Comparison of ENCODE assay signal across 8 mouse cellular contexts in the genomic region with DNA sequence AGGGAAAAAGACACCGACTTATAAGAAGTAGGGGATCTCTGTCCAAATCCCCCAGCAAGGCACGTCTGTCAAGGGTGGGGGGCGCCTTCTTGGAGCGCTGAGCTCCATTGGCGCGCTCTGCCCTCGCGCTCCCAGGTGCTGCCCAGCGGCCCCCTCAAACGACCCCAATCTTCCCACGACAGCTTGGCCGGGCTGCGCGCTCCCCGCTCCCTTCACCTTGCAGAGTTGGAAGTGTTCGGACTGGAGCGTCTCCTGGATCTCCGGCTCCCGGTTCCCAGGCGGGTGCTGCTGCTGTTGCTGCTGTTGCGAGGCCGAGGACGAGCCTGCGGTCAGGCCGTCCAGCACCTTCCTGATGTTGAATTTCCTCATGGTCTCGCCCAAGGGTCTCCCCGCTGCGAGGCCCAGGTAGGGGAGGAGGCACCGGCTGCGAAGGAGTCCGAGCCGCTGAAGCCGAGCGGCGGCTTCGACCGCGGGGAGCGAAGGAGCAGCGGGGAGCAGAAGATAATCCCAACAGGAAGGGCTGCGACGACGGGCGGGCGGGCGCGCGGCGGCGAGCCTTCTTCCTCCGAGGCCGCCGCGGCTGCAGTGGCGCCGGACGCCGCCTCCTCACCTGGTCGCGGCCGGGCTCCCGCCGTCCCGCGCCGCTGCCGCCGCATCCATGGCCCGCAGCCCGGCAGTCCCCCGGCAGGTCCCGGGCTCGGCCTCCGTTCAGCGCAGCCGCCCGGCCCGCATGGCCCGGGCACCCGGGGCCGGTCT. TPM values are rescaled to one million over a fixed set of nuclear protein-coding genes. Genes with fewer than 3 reads are reported as not detected.
DNase-seq lines count a peak whose midpoint lies in the region; ATAC-seq and TF ChIP-seq lines count a peak whose summit lies in the region.

No protein-coding gene starts in this region.

- peak; percentile 77 for DNase-seq in 3134 (ENCODE audit: extremely low read depth, insufficient read length, low spot score)
- DNase-seq in MN1 (ENCODE audit: low spot score), result peak; percentile 71
- peak; percentile 25 to 48 for DNase-seq in cerebellum, postnatal 4 days (ENCODE audit: low spot score in 2 of 2)
- peak; percentile 17 to 46 for DNase-seq in gastrocnemius, postnatal 36 days
- peak; percentile 62 for DNase-seq in liver
- peak; percentile 55 for DNase-seq in stomach, postnatal 0 days (ENCODE audit: low spot score)

- intact Hi-C loops in gastrocnemius, postnatal 36 days (cut with DNase I), result loop anchor here (5.0 kb wide), 1 partner anchor 422 kb away; no protein-coding TSS in a partner anchor

- peak overlapping the region; percentile 96 for H3K27ac ChIP-seq in intestine, embryonic 16.5 days (ENCODE audit: low read length)
- H3K27ac ChIP-seq in midbrain, embryonic 16.5 days (ENCODE audit: low read length), result peak overlapping the region; percentile 99
- H3K27ac ChIP-seq in stomach, postnatal 0 days (replicated peaks), result peak overlapping the region; percentile 96

- H3K9me3 ChIP-seq in intestine, embryonic 16.5 days (ENCODE audit: control insufficient read depth, low read length), result no peaks in the 10 kb centered on the region
- no peaks in the 10 kb centered on the region for H3K9me3 ChIP-seq in midbrain, embryonic 16.5 days (replicated peaks; ENCODE audit: control insufficient read depth, low read length, poor library complexity, severe bottlenecking)
- no peaks in the 10 kb centered on the region for H3K9me3 ChIP-seq in stomach, postnatal 0 days (ENCODE audit: control insufficient read depth, low read length)

- peaks cover 5% of the 10 kb centered on the region for H3K4me1 ChIP-seq in intestine, embryonic 16.5 days (ENCODE audit: control insufficient read depth, insufficient read depth, low read length)
- peaks cover 18% of the 10 kb centered on the region for H3K4me1 ChIP-seq in midbrain, embryonic 16.5 days (ENCODE audit: control insufficient read depth, insufficient read depth, low read length)
- 0 out of 2 replicates have a peak, but pooled peaks cover 2% of the 10 kb centered on the region for H3K4me1 ChIP-seq in stomach, postnatal 0 days (replicated peaks; ENCODE audit: control insufficient read depth, insufficient read depth)

- H3K36me3 ChIP-seq in intestine, embryonic 16.5 days (ENCODE audit: control insufficient read depth, insufficient read depth, low read length), result no peaks in the 10 kb centered on the region
- H3K36me3 ChIP-seq in midbrain, embryonic 16.5 days (ENCODE audit: control insufficient read depth, insufficient read depth, low read length), result no peaks in the 10 kb centered on the region
- no peaks in the 10 kb centered on the region for H3K36me3 ChIP-seq in stomach, postnatal 0 days (ENCODE audit: control insufficient read depth, insufficient read depth, low read length)

- no peak for TF ChIP-seq EP300 in stomach, postnatal 0 days (optimal IDR thresholded peaks at IDR 0.05)

- peak overlapping the region; percentile 85 for H3K4me3 ChIP-seq in intestine, embryonic 16.5 days (ENCODE audit: low read length)
- peak overlapping the region; percentile 75 for H3K4me3 ChIP-seq in midbrain, embryonic 16.5 days (ENCODE audit: low read depth, low read length)
- peak overlapping the region; percentile 84 for H3K4me3 ChIP-seq in stomach, postnatal 0 days (ENCODE audit: low read depth, low read length)

- peak; percentile 55 for ATAC-seq in intestine, embryonic 16.5 days
- peak; percentile 65 for ATAC-seq in midbrain, embryonic 16.5 days
- peak; percentile 53 for ATAC-seq in stomach, postnatal 0 days (ENCODE audit: low FRiP score, low TSS enrichment)

- H3K4me2 ChIP-seq in intestine, embryonic 16.5 days (ENCODE audit: low read depth, low read length), result peak overlapping the region; percentile 81
- H3K4me2 ChIP-seq in midbrain, embryonic 16.5 days (ENCODE audit: low read length), result peak overlapping the region; percentile 92
- peak overlapping the region; percentile 95 for H3K4me2 ChIP-seq in stomach, postnatal 0 days (replicated peaks; ENCODE audit: low read depth)

- no peak for TF ChIP-seq CTCF in stomach, postnatal 0 days (IDR thresholded peaks at IDR 0.05; ENCODE audit: low read depth)

- peak overlapping the region; percentile 96 for H3K9ac ChIP-seq in intestine, embryonic 16.5 days (ENCODE audit: low read depth, low read length)
- peak overlapping the region; percentile 98 for H3K9ac ChIP-seq in midbrain, embryonic 16.5 days (ENCODE audit: low read depth, low read length)
- peak overlapping the region; percentile 89 for H3K9ac ChIP-seq in stomach, postnatal 0 days (ENCODE audit: low read length)

- 0% methylated on average over 47 of the region's 81 CpGs for WGBS in intestine, embryonic 16.5 days
- WGBS in midbrain, embryonic 16.5 days, result 0% methylated on average over 49 of the region's 81 CpGs
- WGBS in stomach, postnatal 0 days, result under 1% methylated on average over 57 of the region's 81 CpGs

- H3K27me3 ChIP-seq in intestine, embryonic 16.5 days (replicated peaks; ENCODE audit: control insufficient read depth, insufficient read depth, low read length), result no peaks in the 10 kb centered on the region
- no peaks in the 10 kb centered on the region for H3K27me3 ChIP-seq in midbrain, embryonic 16.5 days (ENCODE audit: control insufficient read depth, insufficient read depth, low read depth, low read length)
- H3K27me3 ChIP-seq in stomach, postnatal 0 days (ENCODE audit: control insufficient read depth, insufficient read depth, low read length), result no peaks in the 10 kb centered on the region

RNA-seq across cellular contexts. Expression of a gene that starts 0.4 kb away (rescaled TPM):
- total RNA-seq in gastrocnemius, postnatal 36 days (2021), result 1 to 10 TPM; 7.9 to 8.5 TPM
- 3.0 and 3.1 TPM in 2 replicates for polyA plus RNA-seq in intestine, embryonic 16.5 days (2015; fragmentation: Nextera tagmentation; extraction: Ambion mirVana)
- 8.8 and 9.8 TPM in 2 replicates for polyA plus RNA-seq in midbrain, embryonic 16.5 days (2015; fragmentation: Nextera tagmentation; extraction: Ambion mirVana)
- 2.8 and 3.3 TPM in 2 replicates for polyA plus RNA-seq in stomach, postnatal 0 days (2015; fragmentation: Nextera tagmentation; extraction: Ambion mirVana)

Comparison
In these comparisons a context has a peak if more than half of its experiments do, and no peak if none do; other contexts are left out.
1. Peak in every context shown above with its lines: DNase-seq, ATAC-seq, H3K4me3 ChIP-seq and H3K27ac ChIP-seq.